Comparison of ENCODE assay signal across 30 mouse cellular contexts in genomic region chr14:29021295-29021694, GRCm38 (mm10). TPM values are rescaled to one million over a fixed set of nuclear protein-coding genes. Genes with fewer than 3 reads are reported as not detected.
"Had no signal": no experiment of that assay in that cellular context is flagged by ENCODE, and none has a peak within 500 bp of the region (broad histone marks: within the 10 kb centered on the region; RNA-seq: fewer than 3 reads in every experiment).

No protein-coding gene starts in this region.

- DNase-seq: gastrocnemius, postnatal 14 days; gastrocnemius, postnatal 36 days; heart, postnatal 10 days; heart, postnatal 36 days; kidney, adult 18-20 months; kidney, adult 8-10 months; kidney, postnatal 10 days; kidney, postnatal 25 days; kidney, postnatal 4 days; liver; liver, embryonic 13.5 days had no signal

- ATAC-seq: hindbrain, embryonic 16.5 days; inflammation-experienced regulatory T-cells, adult 6 months; intestine, embryonic 15.5 days; intestine, postnatal 0 days had no signal

- H3K27me3 ChIP-seq: heart, embryonic 12.5 days; hindbrain, embryonic 12.5 days; intestine, embryonic 15.5 days; limb, embryonic 12.5 days; liver, embryonic 13.5 days had no signal

- H3K4me3 ChIP-seq: heart, embryonic 10.5 days; heart, embryonic 12.5 days; hindbrain, embryonic 10.5 days; hindbrain, embryonic 12.5 days; intestine, embryonic 15.5 days; layer of hippocampus, adult 2 months; left cerebral cortex, adult 2 months; limb, embryonic 10.5 days; limb, embryonic 12.5 days; liver, embryonic 13.5 days had no signal

- H3K9me3 ChIP-seq: heart, embryonic 10.5 days; heart, embryonic 12.5 days; hindbrain, embryonic 10.5 days; hindbrain, embryonic 12.5 days; intestine, embryonic 15.5 days; limb, embryonic 10.5 days; limb, embryonic 12.5 days; liver, embryonic 13.5 days had no signal

- H3K36me3 ChIP-seq: heart, embryonic 10.5 days; heart, embryonic 12.5 days; hindbrain, embryonic 10.5 days; hindbrain, embryonic 12.5 days; intestine, embryonic 15.5 days; limb, embryonic 10.5 days; limb, embryonic 12.5 days; liver, embryonic 13.5 days had no signal

- H3K4me1 ChIP-seq: intestine, embryonic 15.5 days; liver, embryonic 13.5 days had no signal

RNA-seq across cellular contexts. Expression of gene Lrtm1, which starts 3.3 kb away (rescaled TPM):
- total RNA-seq: granulocyte monocyte progenitor cell, adult 5-6 weeks; layer of hippocampus, adult 2 months; layer of hippocampus, postnatal 10 days; layer of hippocampus, postnatal 25 days; left cerebral cortex, adult 2 months; left cerebral cortex, postnatal 14 days; left cerebral cortex, postnatal 36 days had no signal
- polyA plus RNA-seq: frontal cortex, adult 2 months; inflammation-experienced regulatory T-cells, adult 6 months; intestine, embryonic 15.5 days; intestine, postnatal 0 days; limb, embryonic 10.5 days; liver, embryonic 11.5 days had no signal
